21 mouse cellular contexts compared by ENCODE assay signal in genomic region chr3:51296790-51297189, GRCm38 (mm10).
"Had no signal": no experiment of that assay in that cellular context is flagged by ENCODE, and none has a peak within 500 bp of the region (broad histone marks: within the 10 kb centered on the region; RNA-seq: fewer than 3 reads in every experiment).

No protein-coding gene starts in this region.

- ATAC-seq: liver, postnatal 0 days; midbrain, embryonic 15.5 days had no signal

- H3K27me3 ChIP-seq: kidney, embryonic 15.5 days; limb, embryonic 12.5 days; limb, embryonic 15.5 days; midbrain, embryonic 12.5 days; midbrain, embryonic 15.5 days; neural tube, embryonic 12.5 days; neural tube, embryonic 15.5 days had no signal

- H3K9ac ChIP-seq: kidney, embryonic 15.5 days; limb, embryonic 12.5 days; limb, embryonic 15.5 days; liver, embryonic 14.5 days; liver, postnatal 0 days; midbrain, embryonic 12.5 days; midbrain, embryonic 15.5 days; neural tube, embryonic 12.5 days; neural tube, embryonic 15.5 days had no signal

- H3K4me2 ChIP-seq: kidney, embryonic 15.5 days; limb, embryonic 12.5 days; limb, embryonic 15.5 days; liver, embryonic 11.5 days; midbrain, embryonic 12.5 days; midbrain, embryonic 15.5 days; neural tube, embryonic 12.5 days; neural tube, embryonic 15.5 days had no signal

- H3K4me1 ChIP-seq: kidney, embryonic 15.5 days; limb, embryonic 12.5 days; limb, embryonic 15.5 days; midbrain, embryonic 12.5 days; midbrain, embryonic 15.5 days; neural tube, embryonic 12.5 days; neural tube, embryonic 15.5 days had no signal

- H3K27ac ChIP-seq: kidney, embryonic 15.5 days; limb, embryonic 12.5 days; limb, embryonic 15.5 days; liver, embryonic 14.5 days; midbrain, embryonic 12.5 days; midbrain, embryonic 15.5 days; neural tube, embryonic 12.5 days; neural tube, embryonic 15.5 days; stomach, postnatal 0 days had no signal

- DNase-seq: kidney, adult 11 months; kidney, adult 8-10 months; kidney, postnatal 10 days; kidney, postnatal 36 days; left cerebral cortex, postnatal 4 days; lung, postnatal 14 days; right cerebral cortex, adult 18-20 months; right cerebral cortex, postnatal 14 days; right cerebral cortex, postnatal 4 days; thymus, postnatal 25 days had no signal

- H3K4me3 ChIP-seq: kidney, embryonic 15.5 days; limb, embryonic 12.5 days; limb, embryonic 15.5 days; midbrain, embryonic 12.5 days; midbrain, embryonic 15.5 days; neural tube, embryonic 12.5 days; neural tube, embryonic 15.5 days had no signal

- H3K36me3 ChIP-seq: midbrain, embryonic 15.5 days; neural tube, embryonic 15.5 days had no signal

- H3K9me3 ChIP-seq: kidney, embryonic 15.5 days; limb, embryonic 12.5 days; limb, embryonic 15.5 days; midbrain, embryonic 12.5 days; midbrain, embryonic 15.5 days; neural tube, embryonic 12.5 days; neural tube, embryonic 15.5 days had no signal
